Mouse (Mus musculus): ENCODE results near the gene Zfp781.
"Not testable (repeated sequence)": the region's sequence is repeated elsewhere in the genome, so short reads cannot be mapped to it uniquely, and the experiment has no call there.

Gene Zfp781

DNA sequence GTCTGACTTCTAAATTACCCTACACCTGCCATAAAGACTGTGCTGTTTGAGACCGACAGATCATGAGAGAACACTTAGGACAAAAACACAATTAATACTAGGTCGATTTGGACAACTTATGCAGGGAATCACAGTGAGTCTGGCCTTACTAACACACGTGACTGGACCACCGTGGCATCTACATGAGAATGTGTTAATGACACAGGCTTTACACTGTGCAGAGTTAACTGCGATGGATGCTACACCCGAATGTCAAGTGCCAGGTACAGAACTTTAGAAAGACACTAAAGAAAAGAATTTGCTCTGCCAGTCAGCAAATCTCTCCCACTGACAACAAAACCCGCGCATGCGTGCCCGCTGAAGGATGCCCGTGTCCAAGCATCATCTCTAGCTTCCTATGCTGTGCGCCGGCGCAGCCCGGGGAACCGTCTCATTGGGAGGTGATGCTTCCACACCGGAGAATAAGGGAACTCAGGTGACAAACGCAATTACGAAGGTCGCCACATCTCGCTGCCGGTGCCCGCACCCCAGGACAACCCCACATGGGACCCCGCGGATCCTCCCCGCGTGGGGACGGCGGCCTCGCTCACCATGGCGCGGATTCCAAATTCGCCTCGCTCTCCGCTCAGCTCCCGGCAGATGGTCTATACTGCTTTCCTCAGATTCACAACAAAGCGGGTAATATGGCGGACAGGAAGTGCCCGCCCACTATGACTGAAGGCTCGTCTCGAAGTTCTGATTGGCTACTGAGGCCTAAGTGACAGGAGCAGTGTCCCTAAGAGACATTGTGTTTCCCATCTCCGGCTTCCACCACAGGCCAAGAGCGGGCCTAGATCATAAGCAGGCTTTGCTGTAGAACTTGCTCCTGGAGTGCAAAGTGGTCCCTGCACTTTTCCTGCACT is at the start of gene Zfp781:
Zfp781 (minus strand) TSS at position 639 of the 902 bp plus-strand sequence.
- not testable (repeated sequence) for DNase-seq (ENCODE audit: low read depth, low spot score)

DNA sequence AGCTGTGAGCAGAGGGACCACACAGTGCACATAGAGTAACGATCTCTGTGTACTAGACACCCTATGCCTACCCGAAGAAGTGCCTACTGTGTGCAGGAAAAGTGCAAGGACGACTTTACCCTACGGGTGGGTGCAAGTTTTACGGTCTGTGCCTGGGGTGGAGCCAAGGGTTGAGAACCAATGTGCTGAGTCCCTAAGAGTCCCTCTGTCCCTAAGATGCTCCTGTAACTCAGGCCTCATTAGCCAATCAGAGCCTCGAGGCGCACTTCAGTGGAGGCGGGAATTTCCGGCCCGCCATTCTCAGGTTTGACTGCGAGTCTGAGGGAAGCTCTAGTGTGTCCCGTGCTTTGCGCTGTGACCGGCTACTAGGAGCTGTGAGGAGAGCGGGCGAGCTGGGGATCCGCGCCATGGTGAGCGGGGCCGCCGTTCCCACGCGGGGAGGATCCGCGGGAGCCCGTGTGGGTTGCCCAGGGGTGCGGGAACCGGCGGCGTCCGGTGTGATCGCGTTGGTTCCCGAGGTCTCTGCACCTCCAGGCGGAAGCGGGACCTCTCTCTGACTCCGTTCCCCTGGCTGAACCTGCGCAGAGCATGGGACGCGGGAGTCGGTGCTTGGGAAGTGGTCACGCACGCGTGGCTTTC is 48.2 kb upstream of the Zfp781 start:
- DNase-seq (ENCODE audit: low read depth, low spot score): not testable (repeated sequence)

GRCm38 (mm10) chr10:81930744-81931118 is 451 bp upstream of the Zfp781 start:
- not testable (repeated sequence) for DNase-seq (ENCODE audit: low read depth, low spot score)

- not testable (repeated sequence) for DNase-seq (ENCODE audit: low read depth, low spot score)
These were observed 66.6 kb downstream of the Zfp781 start, which contains the start of gene Gm32687 for GRCm38 (mm10) chr10:81863409-81864407. Gm32687 (plus strand) TSS chr10:81863934.

Measured in mesoderm, embryonic 11.5 days (tissue).